Mouse (Mus musculus) lung, adult 2 months (tissue): ENCODE measurements around the gene Akt1s1.

Experiments
- CTCF ChIP-seq: fragments of 200-500 bp; IDR thresholded peaks from 2 replicates; pipeline ENCODE4 v1.5.1; 2011; ENCODE audit warnings: mild to moderate bottlenecking, low read length, control low read depth; ENCODE audit not compliant: insufficient read depth
- POLR2A ChIP-seq: fragments of 200-500 bp; IDR thresholded peaks from 2 replicates; pipeline ENCODE4 v1.6.1; 2011; ENCODE audit warnings: low read depth, mild to moderate bottlenecking, control low read depth, low read length, borderline replicate concordance; ENCODE audit errors: extremely low read depth

DNA sequence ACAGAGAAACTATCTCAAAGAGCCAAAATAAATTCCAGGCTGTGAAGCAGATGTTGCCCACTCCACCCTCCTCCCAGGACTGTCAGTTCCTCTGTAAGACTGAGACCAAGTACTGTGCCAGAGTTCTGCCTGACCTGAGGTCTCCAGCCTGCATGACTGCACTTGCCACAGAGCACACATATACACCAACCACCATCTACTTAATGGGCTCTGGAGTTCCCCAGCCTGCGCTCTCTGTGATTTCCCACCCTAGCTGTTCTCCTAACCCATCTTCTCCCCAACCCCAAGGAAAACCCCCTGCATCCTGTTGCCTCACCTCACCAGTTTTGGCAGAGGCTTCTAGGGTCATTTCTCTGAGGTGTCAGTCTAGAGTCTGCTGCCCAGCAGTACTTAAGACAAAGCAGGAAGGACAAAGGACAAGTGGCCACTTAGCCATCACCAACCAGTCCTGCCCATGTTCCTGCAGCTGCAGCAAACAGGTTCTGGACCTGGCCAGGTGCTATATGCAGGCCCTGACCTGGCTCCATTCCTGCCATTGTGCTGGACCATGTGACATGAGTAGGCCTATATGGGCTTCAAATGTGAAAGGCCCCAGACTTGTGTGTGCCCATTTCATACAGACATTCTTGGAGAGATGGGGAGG lies 13.3 kb upstream of the Akt1s1 start:
- no peak for TF ChIP-seq POLR2A
- TF ChIP-seq CTCF, result no peak
